Mouse (Mus musculus): ENCODE data around the gene Zbed3.

The Zbed3 gene

DNA sequence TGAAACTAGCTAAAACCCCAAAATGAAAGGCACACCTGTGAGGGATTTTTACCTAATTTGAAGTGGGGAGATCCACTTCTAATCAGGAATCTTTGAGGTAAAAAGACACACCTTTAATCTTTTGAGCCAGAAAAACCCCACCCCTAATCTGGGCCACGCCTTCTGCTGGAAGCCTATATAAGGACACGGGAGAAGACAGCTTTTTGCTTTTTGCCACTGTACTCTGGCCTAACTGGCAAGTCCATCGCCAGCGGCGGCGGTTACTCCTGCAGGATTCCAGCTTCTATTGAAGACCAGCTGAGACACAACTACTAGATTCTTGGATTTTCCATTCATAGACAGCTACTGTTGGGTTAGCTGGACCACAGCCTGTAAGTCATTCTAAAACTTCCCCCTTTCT, at the start of gene Zbed3:
Gene Zbed3 (plus strand): TSS at position 213 of the 400 bp plus-strand sequence.
- Histone ChIP-seq H3K27me3 (ENCODE audit: insufficient read depth, low read length) (peaks cover 3% of the 10 kb centered on the region; the same call in 1 of the 2 replicates), H3K4me3 (replicated peaks; ENCODE audit: low read length) (peak within 1 kb of the TSS; percentile 82), H3K9me3 (ENCODE audit: low read length) (no peaks in the 10 kb centered on the region), H3K4me1 (replicated peaks; ENCODE audit: low read depth, low read length) (peaks cover 37% of the 10 kb centered on the region), H3K36me3 (ENCODE audit: insufficient read depth, low read length) (no peaks in the 10 kb centered on the region)
- TF ChIP-seq POU5F1 (IDR thresholded peaks at IDR 0.05; ENCODE audit: borderline replicate concordance, low read length): no peak
- TF ChIP-seq NANOG (IDR thresholded peaks at IDR 0.05; ENCODE audit: borderline replicate concordance, low read length): no peak
- TF ChIP-seq CTCF (conservative IDR thresholded peaks at IDR 0.05; ENCODE audit: low read length): no peak

DNA sequence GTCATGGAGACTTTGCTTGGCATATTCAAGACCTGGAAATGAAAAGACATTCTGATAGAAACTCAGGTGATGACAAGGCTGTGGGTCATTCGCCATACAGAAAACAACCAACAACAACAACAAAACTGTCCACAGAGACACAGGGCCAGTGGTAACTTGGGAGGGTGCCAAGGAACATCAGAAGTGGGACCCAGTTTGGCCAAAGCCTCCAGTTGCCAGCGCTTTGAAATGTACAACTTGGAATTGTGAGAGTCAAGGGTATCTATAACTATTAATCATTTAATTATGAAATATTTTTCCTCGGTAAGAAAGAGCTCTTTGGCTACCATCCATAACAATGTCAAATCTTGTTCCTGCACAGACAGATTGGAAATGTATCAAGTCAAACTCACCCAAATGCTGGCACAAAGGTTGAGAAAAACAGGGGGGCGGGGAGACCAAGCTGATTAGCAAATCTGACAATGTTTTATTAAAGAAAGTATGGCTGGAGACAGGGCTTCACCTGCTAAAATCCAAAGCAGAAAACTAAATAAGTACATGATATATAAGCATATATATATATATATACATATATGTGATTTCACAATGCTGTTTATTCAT, 44.9 kb upstream of the Zbed3 start:
- Histone ChIP-seq H3K27me3 (ENCODE audit: insufficient read depth, low read length) (no peaks in the 10 kb centered on the region), H3K4me3 (replicated peaks; ENCODE audit: low read length) (no peak overlapping the region), H3K9me3 (ENCODE audit: low read length) (no peaks in the 10 kb centered on the region), H3K4me1 (replicated peaks; ENCODE audit: low read depth, low read length) (0 out of 2 replicates have a peak, but pooled peaks cover 5% of the 10 kb centered on the region), H3K36me3 (ENCODE audit: insufficient read depth, low read length) (no peaks in the 10 kb centered on the region)
- no peak for TF ChIP-seq POU5F1 (IDR thresholded peaks at IDR 0.05; ENCODE audit: borderline replicate concordance, low read length)
- TF ChIP-seq CTCF (conservative IDR thresholded peaks at IDR 0.05; ENCODE audit: low read length): no peak
- no peak for TF ChIP-seq NANOG (IDR thresholded peaks at IDR 0.05; ENCODE audit: borderline replicate concordance, low read length)

DNA sequence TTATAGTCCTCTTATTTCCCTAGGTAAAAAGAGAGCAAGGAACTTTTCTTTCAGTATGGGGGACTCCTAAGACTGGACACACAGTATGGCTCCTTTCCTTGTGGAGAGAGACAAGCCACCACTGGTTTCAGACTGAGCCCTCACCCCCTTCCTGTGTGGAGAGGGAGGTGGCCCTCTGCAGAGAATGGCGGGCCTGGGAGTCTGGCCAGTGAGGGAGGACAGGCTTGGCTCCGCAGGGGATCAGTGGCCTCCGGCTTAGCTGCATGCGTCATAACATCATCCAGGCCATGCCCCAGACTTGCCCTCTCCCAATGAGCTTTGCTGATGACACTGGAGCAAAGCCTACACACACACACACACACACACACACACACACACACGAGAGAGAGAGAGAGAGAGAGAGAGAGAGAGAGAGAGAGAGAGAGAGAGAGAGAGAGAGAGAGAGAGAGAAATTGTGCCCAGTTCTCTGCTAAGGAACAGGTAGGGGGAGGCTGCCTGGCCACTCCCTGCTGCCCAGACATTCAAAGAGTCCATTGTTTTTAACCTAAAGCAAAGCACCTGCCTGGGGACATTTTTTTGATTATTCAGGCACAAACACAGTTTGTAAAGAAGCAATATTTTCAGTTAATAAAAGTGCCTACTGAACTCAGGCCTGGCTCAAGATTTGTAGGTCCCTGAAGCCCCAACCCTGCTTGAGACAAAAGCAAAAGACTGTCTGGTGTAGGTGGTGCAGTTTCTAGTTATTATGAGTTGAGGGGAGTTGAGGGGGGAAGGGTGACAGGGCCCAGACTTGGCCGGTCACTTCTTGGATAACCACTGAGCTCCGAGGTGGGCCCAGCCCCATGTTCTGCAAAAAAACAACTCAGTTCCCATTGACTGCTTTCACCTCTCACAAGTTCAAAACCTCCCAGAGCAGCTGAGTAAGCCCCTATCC, 41.4 kb upstream of the Zbed3 start:
- Histone ChIP-seq H3K36me3 (ENCODE audit: insufficient read depth, low read length) (no peaks in the 10 kb centered on the region), H3K9me3 (ENCODE audit: low read length) (no peaks in the 10 kb centered on the region), H3K27me3 (ENCODE audit: insufficient read depth, low read length) (no peaks in the 10 kb centered on the region), H3K4me3 (replicated peaks; ENCODE audit: low read length) (no peak overlapping the region), H3K4me1 (replicated peaks; ENCODE audit: low read depth, low read length) (0 out of 2 replicates have a peak, but pooled peaks cover 5% of the 10 kb centered on the region)
- TF ChIP-seq POU5F1 (IDR thresholded peaks at IDR 0.05; ENCODE audit: borderline replicate concordance, low read length) (no peak), NANOG (IDR thresholded peaks at IDR 0.05; ENCODE audit: borderline replicate concordance, low read length) (no peak), CTCF (conservative IDR thresholded peaks at IDR 0.05; ENCODE audit: low read length) (no peak)

DNA sequence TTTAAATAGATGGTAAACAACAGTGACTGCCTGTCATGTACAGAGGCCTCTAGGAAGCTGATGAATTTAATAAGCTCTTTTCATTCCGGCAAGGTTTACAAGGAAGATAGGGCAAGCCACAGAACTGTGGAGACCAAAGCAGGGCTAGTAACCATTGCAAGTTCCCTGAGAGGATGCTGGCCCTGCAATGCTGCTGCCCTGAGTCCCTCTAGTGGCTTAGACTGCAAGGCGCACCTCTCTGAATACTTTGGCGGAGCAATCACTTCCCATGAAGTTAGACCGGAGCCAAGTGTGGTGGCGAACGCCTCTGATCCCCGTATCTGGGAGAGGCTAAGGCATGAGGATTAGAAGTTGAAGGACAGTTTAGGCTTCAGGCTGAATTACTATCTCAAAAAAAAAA, 36.4 kb upstream of the Zbed3 start:
- H3K27me3 ChIP-seq (ENCODE audit: insufficient read depth, low read length): peaks cover 29% of the 10 kb centered on the region
- H3K4me3 ChIP-seq (replicated peaks; ENCODE audit: low read length): no peak overlapping the region
- H3K9me3 ChIP-seq (ENCODE audit: low read length): no peaks in the 10 kb centered on the region
- TF ChIP-seq POU5F1 (IDR thresholded peaks at IDR 0.05; ENCODE audit: borderline replicate concordance, low read length) (no peak), CTCF (conservative IDR thresholded peaks at IDR 0.05; ENCODE audit: low read length) (peak; percentile 63)
- no peaks in the 10 kb centered on the region for H3K36me3 ChIP-seq (ENCODE audit: insufficient read depth, low read length)
- peaks cover 5% of the 10 kb centered on the region; the same call in 1 of the 2 replicates for H3K4me1 ChIP-seq (replicated peaks; ENCODE audit: low read depth, low read length)

DNA sequence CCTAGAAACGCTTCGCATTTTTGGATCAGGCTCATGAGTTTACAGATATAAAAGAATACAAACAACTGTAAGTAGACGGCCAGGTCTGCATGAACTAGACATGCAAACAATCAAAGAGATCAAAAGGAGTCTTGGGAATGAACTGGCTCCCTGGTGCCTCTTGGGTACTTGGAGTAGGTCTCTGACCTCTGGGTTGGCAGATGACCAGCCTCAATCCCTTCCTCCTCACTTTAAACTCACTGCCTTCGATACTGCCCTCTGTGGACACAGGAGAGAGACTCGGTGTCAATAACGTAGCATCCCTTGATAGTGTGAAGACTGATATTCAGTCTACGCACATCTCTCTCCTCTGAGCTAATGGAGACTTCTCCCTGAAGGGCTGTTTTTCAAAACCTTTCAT, 35.4 kb upstream of the Zbed3 start:
- Histone ChIP-seq H3K27me3 (ENCODE audit: insufficient read depth, low read length) (peaks cover 29% of the 10 kb centered on the region), H3K4me1 (replicated peaks; ENCODE audit: low read depth, low read length) (peaks cover 11% of the 10 kb centered on the region), H3K36me3 (ENCODE audit: insufficient read depth, low read length) (no peaks in the 10 kb centered on the region), H3K4me3 (replicated peaks; ENCODE audit: low read length) (no peak overlapping the region), H3K9me3 (ENCODE audit: low read length) (no peaks in the 10 kb centered on the region)
- TF ChIP-seq NANOG (IDR thresholded peaks at IDR 0.05; ENCODE audit: borderline replicate concordance, low read length) (no peak), POU5F1 (IDR thresholded peaks at IDR 0.05; ENCODE audit: borderline replicate concordance, low read length) (no peak), CTCF (conservative IDR thresholded peaks at IDR 0.05; ENCODE audit: low read length) (no peak)

DNA sequence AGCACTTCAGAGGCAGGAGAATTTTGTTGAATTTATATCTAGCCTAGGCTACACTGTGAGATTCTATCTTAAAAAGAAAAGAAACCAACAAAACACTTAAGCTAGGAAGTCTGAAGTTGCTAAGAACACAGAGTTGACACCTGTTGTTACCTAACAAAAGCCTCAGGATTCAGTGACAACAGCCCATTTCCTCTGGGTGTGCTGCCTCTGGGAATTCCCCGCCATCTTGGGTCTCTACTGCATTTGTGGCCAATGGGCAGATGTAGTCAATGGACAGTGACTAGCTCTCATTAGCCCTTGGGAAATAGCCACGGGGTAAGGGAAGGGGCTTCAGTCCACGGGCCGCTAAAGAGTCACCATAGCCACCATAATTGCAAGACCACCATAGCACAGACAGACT, 31.4 kb upstream of the Zbed3 start:
- Histone ChIP-seq H3K36me3 (ENCODE audit: insufficient read depth, low read length) (no peaks in the 10 kb centered on the region), H3K4me3 (replicated peaks; ENCODE audit: low read length) (no peak overlapping the region), H3K4me1 (replicated peaks; ENCODE audit: low read depth, low read length) (peaks cover 11% of the 10 kb centered on the region), H3K9me3 (ENCODE audit: low read length) (no peaks in the 10 kb centered on the region), H3K27me3 (ENCODE audit: insufficient read depth, low read length) (peaks cover 33% of the 10 kb centered on the region)
- TF ChIP-seq NANOG (IDR thresholded peaks at IDR 0.05; ENCODE audit: borderline replicate concordance, low read length) (peak; percentile 68; the same call in 1 of the 2 replicates), POU5F1 (IDR thresholded peaks at IDR 0.05; ENCODE audit: borderline replicate concordance, low read length) (no peak)

DNA sequence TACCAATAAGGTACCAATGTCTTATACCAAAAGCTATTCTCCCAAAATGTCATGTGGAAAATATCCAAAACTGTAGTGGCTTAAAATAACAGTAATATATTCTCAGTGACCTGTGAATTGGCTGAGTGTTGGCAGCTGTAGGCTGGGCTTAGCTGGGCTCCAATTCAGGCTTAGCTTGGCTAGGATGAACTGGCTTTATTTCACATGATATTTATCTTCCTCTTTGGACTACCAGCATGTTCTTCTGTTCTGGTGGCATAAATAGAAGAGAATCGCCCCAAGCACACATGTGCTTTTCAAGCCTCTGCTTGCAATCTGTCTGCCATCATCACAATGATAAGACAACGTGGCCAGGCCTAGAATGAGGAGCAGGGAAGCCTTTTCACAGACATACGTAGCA, 23.5 kb upstream of the Zbed3 start:
- no peaks in the 10 kb centered on the region for H3K36me3 ChIP-seq (ENCODE audit: insufficient read depth, low read length)

DNA sequence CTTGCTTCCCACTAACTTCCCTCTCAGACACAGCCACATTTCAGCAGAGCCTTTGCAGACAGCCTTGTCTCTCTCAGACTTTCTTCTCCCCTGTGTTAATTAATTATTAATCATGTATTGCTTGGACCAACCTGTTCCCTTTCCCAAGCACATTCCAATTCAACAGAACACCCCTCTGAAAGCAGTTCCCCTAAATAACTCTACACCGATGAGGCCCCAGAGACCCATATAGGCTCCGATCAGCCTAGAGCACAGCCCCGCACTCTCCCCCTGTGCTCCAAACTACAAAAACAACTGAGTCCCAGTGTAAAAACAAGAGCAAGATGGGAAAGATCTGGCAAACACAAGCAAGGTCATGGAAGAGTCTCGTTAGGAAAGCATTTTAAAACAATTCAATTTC, 16.8 kb upstream of the Zbed3 start:
- Histone ChIP-seq H3K36me3 (ENCODE audit: insufficient read depth, low read length) (no peaks in the 10 kb centered on the region), H3K27me3 (ENCODE audit: insufficient read depth, low read length) (0 out of 2 replicates have a peak, but pooled peaks cover 3% of the 10 kb centered on the region), H3K9me3 (ENCODE audit: low read length) (no peaks in the 10 kb centered on the region), H3K4me1 (replicated peaks; ENCODE audit: low read depth, low read length) (no peaks in the 10 kb centered on the region), H3K4me3 (replicated peaks; ENCODE audit: low read length) (no peak overlapping the region)
- TF ChIP-seq NANOG (IDR thresholded peaks at IDR 0.05; ENCODE audit: borderline replicate concordance, low read length) (no peak), CTCF (conservative IDR thresholded peaks at IDR 0.05; ENCODE audit: low read length) (no peak)

More for the DNA sequence above, 23.5 kb upstream of the Zbed3 start:
- H3K4me1 ChIP-seq (replicated peaks; ENCODE audit: low read depth, low read length): no peaks in the 10 kb centered on the region
- no peak overlapping the region for H3K4me3 ChIP-seq (replicated peaks; ENCODE audit: low read length)
- TF ChIP-seq CTCF (conservative IDR thresholded peaks at IDR 0.05; ENCODE audit: low read length) (no peak), POU5F1 (IDR thresholded peaks at IDR 0.05; ENCODE audit: borderline replicate concordance, low read length) (no peak), NANOG (IDR thresholded peaks at IDR 0.05; ENCODE audit: borderline replicate concordance, low read length) (no peak)
- H3K27me3 ChIP-seq (ENCODE audit: insufficient read depth, low read length): no peaks in the 10 kb centered on the region
- H3K9me3 ChIP-seq (ENCODE audit: low read length): no peaks in the 10 kb centered on the region; the same call in 1 of the 2 replicates

All from E14TG2a.4 (cell line).